Mouse (Mus musculus) thymus, postnatal 36 days (tissue): Measurements from ENCODE around the gene Fcho1.
"Not testable (repeated sequence)": the region's sequence is repeated elsewhere in the genome, so short reads cannot be mapped to it uniquely, and the experiment has no call there.

Experiments
- DNase-seq, 2 experiments: peaks; one replicate each; pipeline ENCODE4 v3.0.0; 2022; ENCODE audit warnings: mixed read lengths in 2 of 2

The Fcho1 gene

DNA sequence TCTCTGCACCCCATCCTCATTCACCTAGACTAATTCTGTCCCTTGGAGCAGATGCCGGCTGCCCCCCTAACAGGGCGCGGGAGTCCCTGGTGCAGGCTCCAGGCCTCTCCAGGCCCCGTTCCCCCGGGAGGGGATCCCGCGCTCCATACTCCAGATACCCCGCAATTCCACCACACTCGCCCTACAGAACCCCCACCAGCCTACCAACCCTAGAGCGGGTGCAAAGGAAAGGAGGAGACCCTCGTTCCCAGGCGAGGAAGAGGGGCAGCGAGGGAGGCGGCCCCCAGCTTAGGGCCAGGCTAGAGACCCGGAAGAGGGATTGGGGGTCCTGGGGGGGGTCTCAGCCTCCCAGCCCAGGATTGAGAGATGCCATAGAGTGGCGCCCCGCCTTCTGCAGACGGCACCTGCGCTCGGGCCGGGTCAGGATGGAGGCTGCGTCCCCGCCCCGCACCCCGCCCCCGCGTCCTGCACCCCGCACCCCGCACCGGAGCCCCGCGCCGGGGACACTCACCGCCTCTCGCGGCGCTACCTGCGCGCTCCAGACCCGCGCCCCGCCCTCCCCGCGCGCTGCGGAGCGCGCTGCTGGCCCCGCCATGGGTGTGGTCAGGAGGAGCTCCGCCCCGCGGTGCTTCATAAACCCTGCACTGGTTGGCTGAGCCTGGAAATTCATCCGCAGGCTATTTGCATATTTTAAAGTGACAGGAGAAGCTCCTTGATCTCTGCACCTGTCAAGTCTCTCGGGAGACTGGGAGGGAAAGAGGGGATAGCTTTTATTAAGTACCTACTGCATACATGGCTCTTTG is at the start of gene Fcho1:
TSS of gene Fcho1 (minus strand) at position 595 of the 803 bp plus-strand sequence.
- DNase-seq = peak; percentile 91 to 94

DNA sequence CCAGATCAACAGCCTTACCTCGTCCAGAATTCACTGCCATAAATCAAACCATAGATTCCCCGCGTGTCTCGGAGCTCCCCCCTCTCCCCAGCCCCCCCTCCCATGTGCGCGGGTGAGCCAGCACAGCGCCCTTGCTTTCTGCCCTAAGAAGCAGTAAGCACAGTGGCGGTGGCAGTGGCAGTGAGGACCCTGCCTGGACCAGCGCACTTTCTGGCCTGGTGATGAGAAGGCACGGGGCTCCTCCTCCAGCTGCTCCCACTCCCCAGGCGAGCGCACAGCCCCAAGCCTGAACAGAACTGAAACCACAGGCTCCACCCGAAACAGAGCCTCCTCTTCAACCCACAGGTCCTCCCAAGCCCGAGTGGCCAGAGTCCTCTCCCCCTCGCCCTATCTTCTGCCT is 45.8 kb upstream of the Fcho1 start:
- no peak for DNase-seq

DNA sequence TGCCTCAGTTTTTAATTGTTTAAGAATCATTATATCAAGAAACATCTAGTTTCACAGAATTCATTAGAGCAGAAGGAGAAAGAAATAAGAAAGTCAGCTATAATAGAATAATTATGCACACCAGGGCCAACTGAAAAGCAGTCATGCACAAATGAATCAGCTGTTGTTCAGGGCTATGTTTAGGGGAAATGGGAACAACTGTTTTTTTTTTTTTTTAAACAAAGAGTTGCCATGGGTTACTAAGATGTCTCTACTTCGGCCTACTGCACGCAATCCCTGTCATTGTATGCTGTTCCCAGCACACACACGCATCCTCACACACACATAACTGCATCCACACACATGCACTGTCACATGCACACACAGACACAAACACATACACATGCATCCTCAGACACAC is 33.3 kb upstream of the Fcho1 start:
- DNase-seq = no peak

DNA sequence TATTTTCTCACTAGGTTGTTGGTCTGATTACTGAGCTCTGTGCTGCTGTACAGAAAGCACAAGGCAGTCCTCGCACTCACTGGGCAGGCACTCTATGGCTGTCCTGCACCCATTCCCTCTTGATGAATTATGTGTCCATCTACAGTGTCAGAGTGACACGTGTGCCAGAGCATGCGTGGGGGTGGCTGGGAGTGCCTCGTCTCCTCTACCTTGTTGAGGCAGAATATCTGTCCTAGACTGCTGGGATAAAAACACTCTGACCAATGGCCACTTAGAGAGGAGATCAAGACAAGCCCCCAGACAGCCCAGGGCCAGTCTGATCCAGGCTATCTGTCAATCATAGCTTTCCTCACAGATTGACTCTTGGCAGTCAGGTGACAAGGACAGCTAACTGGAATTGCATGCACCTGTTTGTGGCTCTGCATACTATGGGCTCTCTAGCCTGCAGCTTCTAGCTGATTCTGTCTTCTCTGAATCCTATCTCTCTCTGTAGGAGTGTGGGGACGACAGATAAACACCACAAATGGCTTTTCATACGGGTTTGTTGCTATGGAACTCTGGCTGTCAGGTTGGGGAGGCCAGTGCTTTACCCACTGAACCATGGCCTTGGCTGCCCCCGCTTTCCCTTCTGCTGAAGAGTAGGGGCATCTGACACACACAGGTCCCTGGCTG is 27.5 kb upstream of the Fcho1 start:
- not testable (repeated sequence) for DNase-seq

DNA sequence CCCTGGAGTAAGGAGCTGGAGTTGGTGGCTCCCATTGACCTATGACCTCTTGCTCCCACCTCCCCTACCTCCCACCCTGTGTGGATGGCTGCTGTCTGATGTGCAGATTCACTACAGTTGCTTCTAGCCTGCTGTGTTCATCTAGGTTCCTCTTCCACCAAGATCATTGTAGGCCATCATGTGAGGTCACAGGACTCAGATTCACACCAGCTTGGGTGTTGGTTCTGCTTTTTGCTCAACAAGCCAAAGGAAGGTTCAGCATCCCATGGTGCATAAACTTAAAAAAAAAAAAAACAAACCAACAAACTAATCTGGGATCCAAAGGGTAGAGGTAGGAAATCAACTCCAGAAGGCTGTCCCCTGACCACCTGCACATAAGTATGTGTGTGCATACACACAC is 26.7 kb upstream of the Fcho1 start:
- DNase-seq = not testable (repeated sequence)

DNA sequence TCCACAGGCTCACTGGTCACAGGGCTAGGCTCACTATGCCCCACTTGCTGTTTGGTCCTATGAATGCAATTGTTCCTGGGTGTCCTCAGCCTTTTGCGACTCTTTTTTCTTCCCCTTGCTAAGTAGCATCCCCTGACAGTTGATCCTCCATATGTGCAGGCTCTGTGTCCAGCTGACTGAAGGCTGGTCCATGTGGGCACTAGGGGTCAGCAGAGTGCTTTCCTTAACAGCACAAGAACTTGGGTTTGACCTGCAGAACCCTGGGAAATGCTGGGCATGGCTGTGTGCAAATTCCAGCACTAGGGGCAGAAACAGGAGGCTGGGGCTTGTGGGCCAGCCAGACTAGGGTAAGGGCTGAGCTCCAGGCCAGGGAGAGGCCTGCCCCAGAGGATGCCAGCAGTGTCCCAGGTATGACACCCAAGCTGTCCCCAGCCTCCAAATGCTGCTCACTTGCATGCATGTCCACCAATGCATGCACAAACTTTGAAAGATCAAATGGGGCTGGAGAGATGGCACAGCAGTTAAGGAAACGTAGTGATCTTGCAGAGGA is 25.9 kb upstream of the Fcho1 start:
- not testable (repeated sequence) for DNase-seq

DNA sequence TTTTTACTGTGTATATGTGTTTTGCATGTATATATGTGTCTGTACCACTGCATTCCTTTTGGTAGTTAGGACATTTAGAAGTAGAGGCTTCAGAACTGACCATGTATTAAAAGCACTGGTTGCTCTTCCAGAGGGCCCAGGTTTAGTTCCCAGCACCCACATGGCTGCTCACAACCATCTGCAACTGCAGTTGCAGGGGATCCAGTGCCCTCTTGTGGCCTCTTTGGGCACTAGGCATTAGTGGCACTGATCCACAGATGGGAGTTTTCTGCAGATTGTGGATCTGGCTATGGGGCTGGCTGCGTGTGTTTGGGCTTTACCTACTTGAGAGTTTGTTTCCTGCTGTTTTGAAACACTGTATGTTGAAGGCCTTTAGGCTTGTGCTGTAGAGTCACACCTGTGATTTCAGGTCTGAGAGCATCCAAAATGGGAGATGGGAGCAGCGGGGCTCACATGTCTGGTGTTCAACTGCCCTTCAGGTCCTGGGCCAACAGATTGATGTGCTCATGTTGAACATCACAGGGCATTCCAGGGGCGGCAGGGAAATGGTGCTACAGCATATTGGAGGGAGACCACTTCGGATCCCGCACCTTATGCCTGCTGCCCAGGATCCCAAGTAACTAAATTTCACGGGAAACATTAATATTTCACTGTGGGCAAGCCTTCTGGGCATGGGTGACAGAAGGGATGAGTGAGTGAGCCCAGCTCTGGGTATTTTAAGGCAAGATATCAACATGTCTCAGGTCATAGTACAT is 24.0 kb upstream of the Fcho1 start:
- DNase-seq = not testable (repeated sequence)

DNA sequence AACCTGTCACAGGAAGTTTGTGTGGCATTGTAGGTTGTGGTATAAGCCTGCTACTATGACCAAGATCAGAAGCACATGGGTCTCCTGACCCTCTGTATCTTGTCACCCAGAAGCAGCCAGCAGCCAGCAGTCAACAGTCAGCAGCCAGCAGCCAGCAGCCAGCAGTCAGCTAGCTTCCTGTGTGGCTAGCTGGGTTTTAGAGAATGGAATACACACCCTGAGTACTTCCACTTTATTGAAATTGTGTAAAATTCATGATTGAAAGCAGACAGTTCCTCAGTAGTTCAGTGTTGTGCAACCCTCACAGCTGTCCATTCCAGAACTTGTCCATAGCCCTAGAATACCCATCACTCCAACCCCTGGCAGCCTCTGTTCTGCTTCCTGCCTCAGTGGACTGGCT is 21.6 kb upstream of the Fcho1 start:
- not testable (repeated sequence) for DNase-seq

DNA sequence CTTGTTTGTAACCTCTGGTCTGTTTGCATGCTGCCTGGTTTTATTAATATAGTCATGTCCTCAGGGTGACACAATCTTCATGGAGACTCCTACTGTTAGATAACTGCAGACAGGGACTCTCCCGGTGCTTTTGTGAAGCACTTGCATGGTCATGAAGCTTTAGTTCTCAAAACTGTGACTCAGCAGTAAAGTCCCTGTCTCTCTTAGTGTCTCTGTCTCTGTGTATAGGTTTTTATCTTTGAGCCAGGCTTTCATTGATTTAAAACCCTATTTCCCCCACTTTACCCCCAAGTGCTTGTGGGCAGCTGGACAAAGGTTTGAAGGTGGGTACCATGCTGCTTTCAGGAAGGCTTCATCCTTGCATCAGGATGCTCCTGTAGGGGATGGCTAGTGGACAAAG is 19.8 kb upstream of the Fcho1 start:
- DNase-seq = no peak

DNA sequence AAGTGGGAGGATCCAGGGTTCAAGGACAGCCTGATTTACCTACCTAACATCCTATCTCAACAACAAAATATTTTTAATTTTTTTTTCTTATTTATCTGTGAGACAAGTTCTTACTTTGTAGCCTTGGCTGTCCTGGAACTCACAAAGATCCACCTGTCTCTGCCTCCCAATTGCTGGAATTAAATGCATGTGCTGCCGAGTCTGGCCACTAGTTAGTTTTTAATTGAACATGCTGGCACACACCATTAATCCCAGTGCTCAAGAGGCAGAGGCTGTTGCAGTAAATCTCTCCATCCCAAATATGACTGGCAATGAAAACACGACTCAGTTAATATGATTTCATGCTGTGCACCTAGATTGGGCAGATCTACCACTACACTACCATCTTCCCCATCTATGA is 17.3 kb upstream of the Fcho1 start:
- no peak for DNase-seq

DNA sequence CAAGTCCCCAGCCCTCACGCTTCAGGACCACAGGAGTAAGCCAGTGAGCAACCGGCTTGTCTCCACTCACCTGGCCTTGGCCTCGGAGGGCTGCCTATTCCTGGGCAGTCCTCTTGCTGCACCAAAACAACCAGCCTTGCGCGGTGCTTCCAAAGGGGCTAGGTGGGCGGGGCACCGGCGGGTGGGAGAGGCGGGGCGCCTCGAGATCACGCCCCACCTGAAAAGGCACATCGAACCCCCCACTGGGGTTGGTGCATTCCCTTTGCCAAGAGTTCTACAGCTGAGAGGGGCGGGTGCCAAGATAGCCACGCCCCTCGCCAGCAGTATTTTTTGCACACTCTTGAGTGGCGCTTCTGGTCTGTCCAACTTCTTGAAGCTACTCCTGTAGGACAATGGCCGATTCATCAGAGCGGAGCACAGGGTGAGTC is 16.2 kb upstream of the Fcho1 start:
- no peak for DNase-seq

DNA sequence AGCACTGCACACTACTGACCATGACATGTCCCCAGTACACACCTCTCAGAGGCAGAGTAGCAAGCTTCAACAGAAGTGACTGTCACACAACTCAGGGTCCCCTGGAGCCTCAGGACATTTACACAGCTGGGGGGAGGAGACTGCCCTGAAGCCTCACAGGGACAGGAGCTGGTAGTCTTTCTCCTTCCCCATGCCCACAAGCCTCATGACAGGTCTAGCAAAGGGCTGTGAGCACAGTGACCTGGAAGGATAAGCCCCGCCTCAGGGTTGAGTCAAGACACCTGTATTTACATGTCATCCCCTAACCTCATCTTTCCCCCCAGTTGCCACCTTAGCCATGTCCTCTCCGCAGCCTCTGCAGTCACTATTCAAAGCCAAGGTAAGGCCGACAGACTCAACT is 15.7 kb upstream of the Fcho1 start:
- DNase-seq = no peak

DNA sequence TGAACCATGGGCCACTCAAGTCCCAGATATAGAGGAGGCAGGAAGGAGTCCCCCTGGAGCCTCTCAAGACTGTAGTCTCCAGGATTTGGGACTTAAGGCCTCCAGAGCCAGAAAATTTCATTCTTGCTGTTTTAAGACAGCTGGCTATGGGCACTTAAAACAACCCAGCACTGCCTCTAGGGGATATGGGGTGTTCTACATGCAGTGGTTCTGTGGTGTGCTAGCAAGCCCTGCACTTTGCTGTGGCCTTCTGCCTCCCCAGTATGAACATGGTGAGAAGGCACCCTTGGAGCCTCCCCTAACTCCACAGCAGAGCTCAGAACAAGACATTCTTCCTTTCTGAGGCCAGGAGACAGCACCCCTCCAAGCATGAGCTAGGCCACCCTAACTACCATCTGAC is 12.8 kb upstream of the Fcho1 start:
- DNase-seq = not testable (repeated sequence)

DNA sequence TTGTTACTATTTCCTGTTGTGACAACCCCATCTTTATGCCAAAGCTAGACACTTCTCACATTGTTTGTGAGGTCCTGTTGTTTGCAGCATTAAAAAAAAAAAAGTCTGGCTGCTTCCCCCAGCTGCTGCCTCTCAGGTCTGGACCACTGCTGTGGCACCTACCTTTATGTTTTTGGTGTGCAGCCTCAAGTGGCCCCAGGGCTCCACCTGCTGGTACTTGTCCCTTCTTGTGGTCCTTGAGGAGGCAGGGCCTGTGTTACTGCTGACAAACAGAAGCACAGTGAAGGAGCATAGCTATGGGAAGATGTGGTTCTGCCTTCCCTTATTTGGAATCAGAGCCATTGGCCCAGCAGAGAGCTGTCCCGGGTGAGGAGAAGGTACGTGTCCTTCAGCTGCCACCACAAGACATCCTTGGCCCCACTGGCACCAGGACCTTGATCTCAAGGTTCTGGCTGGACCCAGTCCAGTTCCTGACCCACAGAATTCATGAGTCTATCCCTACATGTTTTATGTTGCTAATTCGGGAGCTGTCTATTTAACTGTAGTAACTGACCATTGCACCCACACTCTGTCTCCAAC is 6.2 kb upstream of the Fcho1 start:
- DNase-seq = peak; percentile 82 to 84

DNA sequence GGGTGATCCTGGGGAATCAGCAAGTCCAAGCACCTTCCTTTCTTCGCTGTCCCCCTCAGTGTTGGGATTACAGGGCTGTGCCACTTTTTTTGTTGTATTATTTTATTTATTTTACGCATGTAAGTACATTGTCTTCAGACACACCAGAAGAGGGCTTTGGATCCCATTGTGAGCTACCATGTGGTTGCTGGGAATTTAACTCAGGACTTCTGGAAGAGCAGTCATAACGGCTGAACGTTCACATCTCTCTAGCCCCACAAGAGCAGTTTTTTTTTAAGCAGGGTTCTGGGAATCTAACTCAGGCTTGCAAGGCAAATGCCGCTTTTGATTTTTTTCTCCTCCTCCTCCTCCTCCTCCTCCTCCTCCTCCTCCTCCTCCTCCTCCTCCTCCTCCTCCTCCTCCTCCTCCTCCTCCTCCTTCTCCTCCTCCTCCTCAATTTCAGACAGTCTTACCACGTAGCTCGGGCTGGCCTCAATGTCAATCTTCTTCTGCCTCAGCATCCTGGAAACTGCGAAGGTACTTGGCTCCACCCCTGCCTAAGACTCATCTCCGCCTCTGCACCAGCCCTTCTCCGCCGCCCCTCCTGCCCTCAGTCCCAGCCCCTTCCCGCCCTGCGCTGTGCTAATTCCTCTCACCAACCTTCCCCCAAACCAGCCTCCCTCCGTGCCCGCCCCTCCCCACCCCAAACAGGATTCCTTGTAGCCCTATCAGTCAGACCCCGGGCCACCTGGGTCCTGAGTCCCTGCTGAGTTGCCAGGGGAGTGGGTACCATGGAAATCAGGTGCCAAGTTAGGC is 3.5 kb upstream of the Fcho1 start:
- DNase-seq = peak; percentile 60 to 76

DNA sequence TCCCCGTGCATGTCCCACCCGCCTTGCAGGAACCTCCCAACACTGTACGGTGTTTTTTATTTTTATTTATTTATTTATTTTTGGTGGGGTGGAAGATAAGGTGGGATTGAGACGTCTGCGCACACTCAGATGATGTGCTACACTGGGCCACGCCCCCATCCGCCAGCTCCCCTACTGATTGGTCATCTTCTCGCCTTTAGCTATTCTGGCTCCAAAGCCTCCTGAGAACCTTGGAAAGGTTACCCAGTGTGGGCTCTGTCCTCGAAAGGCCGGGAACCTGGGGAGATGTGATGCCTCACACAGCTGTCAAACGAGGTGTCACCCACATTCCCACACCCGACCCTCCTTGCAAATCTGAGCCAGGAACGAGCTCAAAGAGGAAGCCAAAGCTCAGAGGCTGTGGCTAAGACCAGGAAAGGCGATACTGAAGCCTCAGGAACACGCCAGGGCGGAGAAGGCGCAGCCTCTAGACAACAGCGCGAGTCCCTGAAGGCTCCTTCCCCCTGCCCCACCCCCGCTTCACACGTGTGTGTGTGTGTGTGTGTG is 2.8 kb upstream of the Fcho1 start:
- DNase-seq = peak in 1 of 2 experiments; percentile 38

DNA sequence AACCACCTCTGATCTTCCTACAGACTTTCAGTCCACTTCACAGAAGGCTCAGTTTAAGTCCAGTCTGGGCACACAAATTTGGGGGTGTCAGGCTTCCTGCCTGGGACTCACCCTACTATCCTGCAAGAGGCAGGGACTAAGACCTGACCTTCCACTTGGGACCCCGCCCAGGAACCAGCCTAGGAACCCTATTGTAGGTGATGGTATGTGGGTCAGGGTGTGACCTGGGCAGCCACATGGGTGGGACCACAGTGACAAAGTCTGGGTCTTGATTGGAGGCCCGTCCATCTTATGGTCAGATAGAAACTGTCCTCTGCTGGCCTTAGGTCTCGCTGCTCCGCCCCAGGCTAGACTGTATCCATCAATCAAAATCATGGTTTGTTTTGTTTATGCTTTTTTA is 1.1 kb downstream of the Fcho1 start:
- no peak for DNase-seq

DNA sequence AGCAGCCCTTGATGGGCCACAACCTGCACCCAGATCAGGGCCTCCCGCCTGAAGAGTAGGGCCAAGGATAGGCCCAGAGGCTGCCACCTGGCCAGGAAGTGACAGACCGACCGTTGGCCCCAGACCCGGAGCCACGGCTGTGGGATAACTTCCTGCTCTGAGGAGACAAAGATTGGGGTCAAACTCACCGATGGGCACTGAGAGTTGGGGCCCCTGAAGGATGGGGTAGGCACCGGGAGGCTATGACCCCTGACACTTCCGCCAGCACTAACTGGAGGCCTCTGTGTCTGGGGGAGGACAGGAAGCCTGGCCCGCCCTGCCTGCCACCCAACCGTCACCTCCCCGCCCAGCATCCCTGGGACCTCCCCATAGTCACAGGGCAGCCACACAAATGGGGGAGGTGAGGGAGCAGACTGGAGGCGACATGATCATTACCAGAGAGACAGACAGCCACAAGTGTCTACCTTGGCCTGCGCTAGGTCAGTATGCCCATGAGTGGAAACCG is 2.4 kb downstream of the Fcho1 start:
- DNase-seq = peak; percentile 84 to 91

DNA sequence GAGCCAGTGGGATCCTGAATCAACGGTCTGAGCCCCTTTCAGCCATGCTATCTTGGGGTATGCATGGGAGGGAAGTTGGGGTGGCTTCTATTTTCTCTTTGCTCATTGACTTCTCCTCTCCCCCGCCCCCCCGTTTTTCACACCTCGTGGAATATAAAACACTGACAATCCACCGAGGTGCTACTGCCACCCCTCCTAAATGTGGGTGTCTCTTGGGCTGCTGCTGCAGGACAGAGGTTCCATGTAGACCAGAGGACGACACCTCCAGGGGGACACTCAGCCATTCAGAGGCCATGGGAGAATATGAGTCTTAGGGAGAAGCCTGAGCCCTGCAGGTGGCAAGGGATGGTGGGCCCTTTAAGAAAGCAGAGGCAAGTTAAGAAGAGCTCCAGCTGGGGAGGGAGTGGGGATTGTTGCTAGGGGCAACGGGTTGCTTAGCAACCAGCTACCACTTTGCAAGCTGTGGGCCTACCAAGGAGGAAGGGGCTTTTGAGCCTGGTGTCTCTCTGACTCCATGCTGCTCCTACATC is 5.5 kb downstream of the Fcho1 start:
- DNase-seq = peak; percentile 63 to 75

DNA sequence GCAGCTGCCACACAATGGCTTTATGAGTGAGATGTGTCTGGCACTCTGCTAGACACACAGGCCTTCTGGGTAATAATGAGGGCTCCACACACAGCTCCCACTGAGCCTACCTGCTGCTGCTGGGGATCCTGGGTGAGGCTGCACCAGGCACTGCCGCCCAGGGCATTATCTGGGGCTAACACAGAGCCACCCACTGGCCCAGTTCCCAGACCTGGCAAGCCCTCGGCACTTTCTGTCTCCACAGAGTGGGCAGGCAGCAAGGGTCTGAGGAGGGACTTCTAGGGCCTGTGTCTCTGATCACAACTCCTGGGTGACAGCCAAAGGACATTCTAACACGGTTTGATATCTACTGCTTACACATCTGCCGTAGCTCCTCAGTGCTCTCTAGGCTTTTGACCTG is 6.3 kb downstream of the Fcho1 start:
- no peak for DNase-seq

DNA sequence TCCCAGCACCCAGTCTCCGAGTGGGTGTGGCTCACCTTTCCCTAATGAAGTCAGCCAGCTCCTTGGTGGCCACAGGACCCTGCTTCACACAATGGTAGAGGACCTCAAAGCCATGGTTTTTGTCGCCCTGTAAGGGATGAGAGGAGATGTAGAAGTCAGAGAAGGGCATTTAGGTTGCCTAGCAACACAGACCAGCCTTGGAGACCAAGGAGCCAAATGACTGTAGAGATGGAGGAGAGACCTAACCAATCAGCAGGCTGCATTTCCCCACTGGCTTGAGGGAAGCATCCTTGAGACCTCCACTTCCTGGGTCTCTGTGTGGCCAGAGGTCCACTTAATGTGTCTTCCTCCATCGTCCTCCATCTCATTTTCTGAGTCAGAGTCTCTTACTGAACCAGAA is 7.3 kb downstream of the Fcho1 start:
- DNase-seq = no peak
